Mouse (Mus musculus) testis, adult 2 months (tissue): Measurements from ENCODE around the gene Adad1. TPM values are rescaled to one million over a fixed set of nuclear protein-coding genes. Genes with fewer than 3 reads are reported as not detected.
A peak's percentile ranks its signal among the peaks of the same experiment; 100 is the strongest.

Experiments used
- H3K27ac ChIP-seq: fragments of 200-500 bp; 2 replicates; pipeline ENCODE4 v1.5.1; 2012; ENCODE audit warnings: low read depth, low read length; ENCODE audit not compliant: control insufficient read depth, insufficient read depth
- H3K27me3 ChIP-seq: fragments of 200-500 bp; 2 replicates; pipeline ENCODE4 v1.6.1; 2012; ENCODE audit warnings: mild to moderate bottlenecking, low read length, moderate library complexity; ENCODE audit not compliant: control insufficient read depth, insufficient read depth
- H3K36me3 ChIP-seq: fragments of 200-500 bp; 2 replicates; pipeline ENCODE4 v1.6.1; 2012; ENCODE audit warnings: mild to moderate bottlenecking, low read length; ENCODE audit not compliant: control insufficient read depth, insufficient read depth
- H3K4me1 ChIP-seq: fragments of 200-500 bp; 2 replicates; pipeline ENCODE4 v1.6.1; 2012; ENCODE audit warnings: low read length; ENCODE audit not compliant: control insufficient read depth, insufficient read depth
- H3K4me3 ChIP-seq: fragments of 200-500 bp; 2 replicates; pipeline ENCODE4 v1.5.1; 2012; ENCODE audit warnings: low read depth, mild to moderate bottlenecking, low read length, moderate library complexity, mixed read lengths; ENCODE audit not compliant: control insufficient read depth
- CTCF ChIP-seq: fragments of 200-500 bp; IDR thresholded peaks from 2 replicates; pipeline ENCODE4 v1.5.1; 2012; ENCODE audit warnings: low read depth, mild to moderate bottlenecking, inconsistent platforms, low read length, moderate library complexity; ENCODE audit not compliant: control insufficient read depth, insufficient read depth, insufficient replicate concordance
- POLR2A ChIP-seq: fragments of 200-500 bp; IDR thresholded peaks from 2 replicates; pipeline ENCODE4 v1.6.1; 2012; ENCODE audit warnings: low read depth, mild to moderate bottlenecking, inconsistent platforms, low read length, moderate library complexity; ENCODE audit not compliant: control insufficient read depth
- polyA plus RNA-seq: library from polyadenylated mRNA; depleted of rRNA; stranded (reverse); fragments of >200 nt; gene quantifications from 2 replicates; pipeline ENCODE4 v1.2.3, GENCODE M21; 2012

The Adad1 gene
- polyA plus RNA-seq, 1 experiment: 229 TPM

DNA sequence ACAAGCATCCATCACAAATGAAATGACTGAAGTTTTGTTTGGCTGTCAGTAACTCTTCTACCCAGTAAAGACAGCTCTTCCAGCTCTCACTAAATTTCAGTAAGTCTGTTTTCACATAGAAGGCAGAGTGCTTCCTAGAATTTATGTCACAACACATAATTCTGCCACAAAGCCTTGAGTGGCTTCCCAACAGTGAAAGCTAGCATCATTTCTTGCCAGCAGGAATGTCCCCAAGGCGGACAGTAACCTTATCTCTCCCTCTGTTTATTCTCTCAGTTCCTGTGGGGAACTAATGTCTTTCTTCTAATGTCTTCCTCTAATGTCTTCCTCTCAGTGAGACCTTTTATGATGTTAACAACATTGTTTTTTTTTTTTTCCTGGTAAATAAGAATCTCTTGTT lies 81.7 kb downstream of the Adad1 start:
- H3K4me1 ChIP-seq: no peaks in the 10 kb centered on the region
- H3K27me3 ChIP-seq: no peaks in the 10 kb centered on the region
- no peak overlapping the region for H3K27ac ChIP-seq
- TF ChIP-seq POLR2A (no peak), CTCF (no peak)
- H3K36me3 ChIP-seq: no peaks in the 10 kb centered on the region
- no peak overlapping the region for H3K4me3 ChIP-seq

DNA sequence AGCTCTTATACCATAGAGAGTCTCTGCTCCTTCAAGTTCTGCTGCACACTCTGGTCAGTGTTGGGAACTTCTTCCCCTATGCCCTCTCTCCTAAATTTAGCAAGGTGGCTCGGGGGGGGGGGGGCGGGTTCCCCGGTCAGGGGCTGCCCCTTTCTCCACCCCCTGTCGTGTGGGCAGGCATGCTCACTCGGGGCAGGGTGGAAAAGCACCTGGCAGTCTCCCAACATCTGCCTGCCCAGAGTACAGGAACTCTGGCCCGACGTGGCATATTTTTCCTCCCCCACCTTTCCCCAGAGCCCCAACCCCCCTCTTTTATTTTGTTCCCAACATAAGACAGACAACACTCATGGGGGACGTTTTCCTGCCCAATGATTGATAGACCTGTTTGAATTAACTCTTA lies 83.1 kb downstream of the Adad1 start:
- H3K36me3 ChIP-seq: no peaks in the 10 kb centered on the region
- H3K27ac ChIP-seq: no peak overlapping the region
- H3K27me3 ChIP-seq: no peaks in the 10 kb centered on the region
- TF ChIP-seq CTCF (no peak), POLR2A (no peak)
- H3K4me3 ChIP-seq: no peak overlapping the region
- no peaks in the 10 kb centered on the region for H3K4me1 ChIP-seq

GRCm38 (mm10) chr3:37146810-37147209 lies 83.5 kb downstream of the Adad1 start:
- Histone ChIP-seq H3K4me1 (no peaks in the 10 kb centered on the region), H3K4me3 (no peak overlapping the region), H3K36me3 (no peaks in the 10 kb centered on the region), H3K27me3 (no peaks in the 10 kb centered on the region), H3K27ac (no peak overlapping the region)
- TF ChIP-seq POLR2A (no peak), CTCF (no peak)

DNA sequence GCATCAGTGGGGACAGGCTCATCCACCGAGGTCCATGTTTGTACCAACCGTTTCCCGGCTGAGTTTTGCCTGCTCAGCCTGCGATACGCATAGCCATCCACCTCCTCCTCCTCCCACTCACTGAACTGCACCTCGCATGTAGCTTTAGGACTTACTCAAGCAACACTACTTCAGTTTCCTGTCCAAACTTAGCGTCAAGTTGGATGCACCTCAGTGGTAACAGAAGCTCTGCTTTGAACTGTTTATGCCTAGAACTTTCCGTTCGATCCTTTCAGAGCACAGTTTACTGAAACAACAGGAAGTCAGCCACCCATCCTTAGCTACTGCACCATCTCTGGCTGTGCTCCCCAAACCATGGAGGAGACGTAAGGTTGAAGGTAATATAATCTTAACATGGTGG lies 88.9 kb downstream of the Adad1 start:
- Histone ChIP-seq H3K36me3 (no peaks in the 10 kb centered on the region), H3K27me3 (no peaks in the 10 kb centered on the region)
- TF ChIP-seq POLR2A: no peak
- no peak for TF ChIP-seq CTCF

GRCm38 (mm10) chr3:37153004-37153403 lies 89.7 kb downstream of the Adad1 start:
- TF ChIP-seq POLR2A: no peak
- no peak for TF ChIP-seq CTCF
- Histone ChIP-seq H3K36me3 (no peaks in the 10 kb centered on the region), H3K27me3 (no peaks in the 10 kb centered on the region), H3K27ac (no peak overlapping the region), H3K4me3 (no peak overlapping the region), H3K4me1 (no peaks in the 10 kb centered on the region)

More for the DNA sequence above, 88.9 kb downstream of the Adad1 start:
- H3K4me1 ChIP-seq: no peaks in the 10 kb centered on the region
- H3K27ac ChIP-seq: no peak overlapping the region
- no peak overlapping the region for H3K4me3 ChIP-seq

- no peaks in the 10 kb centered on the region for H3K4me1 ChIP-seq
- H3K36me3 ChIP-seq: no peaks in the 10 kb centered on the region
- H3K27me3 ChIP-seq: no peaks in the 10 kb centered on the region
- no peak overlapping the region for H3K27ac ChIP-seq
- H3K4me3 ChIP-seq: no peak overlapping the region
- TF ChIP-seq POLR2A (no peak), CTCF (no peak)
Measured at GRCm38 (mm10) chr3:37154396-37154795, 91.1 kb downstream of the Adad1 start.

DNA sequence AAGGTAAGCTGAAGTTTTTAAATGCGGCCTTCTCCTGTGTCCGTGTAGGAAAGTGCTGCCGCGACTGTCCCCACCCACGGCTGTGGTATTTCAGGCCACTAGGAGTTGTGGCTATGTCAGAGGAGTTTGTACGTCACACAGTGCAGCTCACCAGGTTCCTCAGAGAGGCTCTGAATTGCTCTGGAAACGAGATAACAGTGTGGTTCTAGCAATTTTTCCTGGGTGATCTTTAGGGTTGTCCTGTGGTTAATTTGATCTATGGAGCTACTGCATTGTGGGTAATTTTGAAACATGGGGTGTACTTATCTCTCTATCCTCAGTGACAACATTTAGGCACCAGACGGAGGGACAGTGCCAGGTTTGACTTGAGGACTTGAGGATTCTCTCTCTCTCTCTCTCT lies 93.8 kb downstream of the Adad1 start:
- no peaks in the 10 kb centered on the region for H3K27me3 ChIP-seq
- TF ChIP-seq POLR2A (no peak), CTCF (no peak)
- peak overlapping the region; percentile 28; the same call in 1 of the 2 replicates for H3K27ac ChIP-seq
- no peaks in the 10 kb centered on the region for H3K36me3 ChIP-seq
- H3K4me3 ChIP-seq: no peak overlapping the region
- H3K4me1 ChIP-seq: no peaks in the 10 kb centered on the region

GRCm38 (mm10) chr3:37158246-37158645 lies 94.9 kb downstream of the Adad1 start:
- Histone ChIP-seq H3K27ac (no peak overlapping the region), H3K36me3 (no peaks in the 10 kb centered on the region), H3K4me1 (no peaks in the 10 kb centered on the region), H3K4me3 (no peak overlapping the region), H3K27me3 (no peaks in the 10 kb centered on the region)
- TF ChIP-seq CTCF (no peak), POLR2A (no peak)
